Mouse (Mus musculus) thymus, postnatal 4 days (tissue): ENCODE results near the gene Slc22a18.

Experiments
- DNase-seq: peaks from one replicate; pipeline ENCODE4 v3.0.0; 2021

Gene Slc22a18

GRCm38 (mm10) chr7:143463865-143464415, 9.6 kb upstream of the Slc22a18 start:
- DNase-seq = peak; percentile 89

GRCm38 (mm10) chr7:143464811-143465560, 8.6 kb upstream of the Slc22a18 start:
- DNase-seq = peak; percentile 77

DNA sequence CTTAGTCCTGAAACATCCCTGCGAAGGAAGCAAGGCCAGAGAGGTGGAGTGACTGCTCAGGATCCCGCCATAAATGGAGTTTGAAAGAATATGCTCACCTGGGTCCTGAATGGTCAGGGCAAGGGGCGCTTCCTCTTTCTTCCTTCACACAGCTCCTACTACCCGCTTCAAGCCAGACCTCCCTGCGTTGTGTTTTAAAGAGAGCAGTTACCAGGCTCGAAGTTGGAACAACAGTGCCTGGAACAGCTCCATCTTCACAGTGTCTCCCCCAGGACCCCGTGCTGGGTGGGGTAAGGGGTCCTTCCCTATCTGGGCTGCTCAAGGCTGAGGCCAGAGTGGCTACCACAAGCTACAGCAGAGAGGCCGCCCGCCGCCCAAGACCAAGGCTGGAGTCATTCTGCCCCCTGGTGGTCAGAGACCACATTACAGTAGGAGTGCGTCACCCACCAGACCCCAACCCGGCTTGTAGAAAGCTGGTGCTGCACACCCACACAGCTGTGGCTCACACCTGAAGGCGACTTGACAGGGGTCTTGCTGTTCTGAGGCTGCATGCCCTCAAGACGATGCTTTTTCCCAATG, 7.3 kb upstream of the Slc22a18 start:
- DNase-seq = peak; percentile 92

GRCm38 (mm10) chr7:143467714-143468113, 5.8 kb upstream of the Slc22a18 start:
- no peak for DNase-seq

DNA sequence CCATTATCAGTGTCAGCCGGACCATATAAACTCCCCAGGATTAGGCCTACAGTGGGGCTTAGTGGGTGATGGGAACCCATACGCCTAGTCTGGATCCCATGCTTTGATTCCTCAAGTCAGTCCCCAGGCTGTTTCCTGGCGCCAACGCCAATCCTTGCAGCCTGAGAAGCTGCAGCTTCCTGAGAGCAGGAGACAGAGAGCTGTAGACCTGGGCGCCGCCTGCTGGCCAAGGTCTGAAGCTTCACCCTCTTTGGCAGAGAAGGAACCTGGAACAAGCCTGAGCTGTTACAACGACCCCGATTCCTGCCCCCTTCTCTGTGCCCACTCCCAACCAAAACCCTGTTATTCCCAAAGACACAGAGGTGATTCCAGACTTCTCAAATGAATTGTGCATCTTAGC, 3.6 kb upstream of the Slc22a18 start:
- peak; percentile 90 for DNase-seq

- DNase-seq = no peak
These were observed 1.3 kb downstream of the Slc22a18 start for GRCm38 (mm10) chr7:143474811-143475210.

- no peak for DNase-seq
These were observed 2.3 kb downstream of the Slc22a18 start for GRCm38 (mm10) chr7:143475876-143476275.

- no peak for DNase-seq
These were observed 3.3 kb downstream of the Slc22a18 start for GRCm38 (mm10) chr7:143476702-143477335.

DNA sequence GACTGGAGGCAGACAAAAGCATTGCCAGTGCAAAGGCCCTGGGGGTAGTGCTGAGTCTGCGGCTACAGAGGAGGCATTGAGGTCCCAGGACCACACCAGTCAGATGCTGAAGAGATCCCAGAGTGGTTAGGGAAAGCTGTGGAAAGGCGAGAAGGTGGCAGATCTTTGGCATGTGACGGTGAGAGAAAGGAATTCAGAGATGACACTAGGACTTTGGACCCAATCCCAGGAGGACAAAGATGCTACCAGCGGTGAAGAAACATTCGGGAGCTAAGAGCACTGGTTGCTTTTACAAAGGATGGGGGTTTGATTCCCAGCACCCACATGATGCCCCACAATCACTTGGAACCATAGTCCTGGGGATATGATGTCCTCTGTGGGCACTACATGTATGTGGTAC, 4.3 kb downstream of the Slc22a18 start:
- DNase-seq = no peak

- DNase-seq = peak; percentile 92
These were observed 7.0 kb downstream of the Slc22a18 start for GRCm38 (mm10) chr7:143480498-143480897.

GRCm38 (mm10) chr7:143481806-143482387, 8.4 kb downstream of the Slc22a18 start:
- DNase-seq = no peak

- DNase-seq = no peak
These were observed 9.0 kb downstream of the Slc22a18 start for GRCm38 (mm10) chr7:143482541-143482940.

DNA sequence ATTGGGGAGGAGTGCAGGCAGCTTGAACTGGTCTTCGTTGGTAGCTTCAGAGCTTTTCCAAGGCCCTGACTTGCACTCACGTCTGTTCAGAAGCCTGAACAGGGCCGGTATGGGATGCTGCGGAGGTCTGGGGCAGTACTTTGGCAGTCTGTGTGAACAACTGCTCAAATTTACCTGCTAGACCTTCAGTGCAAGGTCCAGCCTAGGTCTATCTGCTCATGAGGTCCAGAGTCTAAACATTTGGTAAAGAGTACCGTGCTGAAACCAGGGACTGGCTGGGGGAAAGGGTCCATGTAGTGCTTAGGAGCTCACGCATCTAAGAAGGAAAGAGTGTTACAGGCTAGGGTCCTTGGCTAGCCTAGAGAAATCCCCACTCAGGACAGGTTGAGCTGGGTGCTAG, 16.2 kb downstream of the Slc22a18 start:
- DNase-seq = no peak

- no peak for DNase-seq
These were observed 20.1 kb downstream of the Slc22a18 start for GRCm38 (mm10) chr7:143493616-143494126.

GRCm38 (mm10) chr7:143495104-143495961, 21.8 kb downstream of the Slc22a18 start:
- DNase-seq = no peak

- no peak for DNase-seq
These were observed 25.0 kb downstream of the Slc22a18 start for GRCm38 (mm10) chr7:143498584-143498983.

DNA sequence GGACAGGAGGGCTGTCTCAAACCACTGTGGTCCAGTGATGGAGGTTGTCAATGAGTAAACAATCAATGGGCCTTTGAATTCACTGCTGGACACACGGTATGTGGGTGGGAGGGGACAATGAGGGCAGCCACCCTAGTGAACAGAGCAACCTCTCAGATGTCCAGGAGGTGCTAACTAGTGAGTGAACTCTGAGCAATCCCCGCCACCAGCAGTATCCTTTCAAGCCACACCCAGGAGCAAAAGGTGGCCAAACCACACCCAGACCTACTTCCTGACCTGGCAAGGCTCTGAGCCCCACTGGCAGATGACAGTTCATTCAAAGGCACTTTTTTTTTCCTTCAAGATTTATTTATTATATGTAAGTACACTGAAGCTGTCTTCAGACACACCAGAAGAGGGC, 27.4 kb downstream of the Slc22a18 start:
- no peak for DNase-seq

- DNase-seq = peak; percentile 45
These were observed 28.3 kb downstream of the Slc22a18 start for GRCm38 (mm10) chr7:143501643-143502417.

- no peak for DNase-seq
These were observed 29.1 kb downstream of the Slc22a18 start, which contains the start of gene Phlda2 for GRCm38 (mm10) chr7:143502418-143503200. Phlda2 (minus strand) TSS chr7:143503150.

DNA sequence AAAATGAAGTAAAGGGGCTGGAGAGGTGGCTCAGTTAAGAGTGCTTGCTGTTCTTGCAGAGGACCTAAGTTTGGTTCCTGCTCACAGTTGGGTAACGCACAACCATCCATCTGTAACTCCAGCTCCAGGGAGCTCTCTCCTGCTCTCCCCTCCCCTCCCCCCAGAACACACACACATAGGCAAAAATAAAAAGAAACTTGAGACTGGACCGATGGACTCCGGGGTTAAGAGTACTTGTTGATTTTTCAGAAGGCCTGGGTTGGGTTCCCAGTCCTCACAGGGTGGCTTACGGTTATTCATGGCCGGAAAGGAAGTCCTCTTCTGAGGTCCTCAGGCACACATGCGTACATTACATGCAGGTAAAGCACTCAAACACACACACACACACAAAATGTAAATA, 30.4 kb downstream of the Slc22a18 start:
- no peak for DNase-seq
